Mouse (Mus musculus) layer of hippocampus, postnatal 25 days (tissue): ENCODE results near the gene Rad9a. TPM values are rescaled to one million over a fixed set of nuclear protein-coding genes. Genes with fewer than 3 reads are reported as not detected.

Experiments used
- DNase-seq, 2 experiments: peaks; one replicate each; pipeline ENCODE4 v3.0.0; 2022; ENCODE audit warnings: mixed read lengths in 2 of 2, low spot score in 1 of 2; ENCODE audit errors: extremely low spot score in 1 of 2
- total RNA-seq, 2 experiments: library from RNA; stranded (reverse); gene quantifications; 2 replicates each; pipeline ENCODE4 v1.2.3; 2021

The Rad9a gene
- total RNA-seq, 2 experiments from 2014 or later, result 7.4 to 8.2 TPM

- no peak for DNase-seq
Observed at GRCm38 (mm10) chr19:4218784-4219183, 17.3 kb upstream of the Rad9a start.

- no peak for DNase-seq
Observed at GRCm38 (mm10) chr19:4218293-4218692, 16.8 kb upstream of the Rad9a start.

GRCm38 (mm10) chr19:4217855-4218254 is 16.4 kb upstream of the Rad9a start:
- DNase-seq, result no peak

GRCm38 (mm10) chr19:4217140-4217539 is 15.7 kb upstream of the Rad9a start:
- DNase-seq, result no peak

GRCm38 (mm10) chr19:4216041-4216685 is 14.7 kb upstream of the Rad9a start:
- no peak for DNase-seq

- no peak for DNase-seq
Observed at GRCm38 (mm10) chr19:4215451-4215840, 14.0 kb upstream of the Rad9a start.

- no peak for DNase-seq
Observed at GRCm38 (mm10) chr19:4214771-4215450, 13.4 kb upstream of the Rad9a start.

- DNase-seq, result no peak
Observed at GRCm38 (mm10) chr19:4214071-4214770, 12.8 kb upstream of the Rad9a start, which contains the start of the genes Clcf1 and AC109138.7. Gene Clcf1, plus strand, starts transcription at chr19:4214238. Gene AC109138.7, plus strand, starts transcription at chr19:4214357.

- DNase-seq, result no peak
Observed at GRCm38 (mm10) chr19:4213524-4213974, 12.1 kb upstream of the Rad9a start.

GRCm38 (mm10) chr19:4211891-4212588 is 10.6 kb upstream of the Rad9a start:
- no peak for DNase-seq

- no peak for DNase-seq
Observed at GRCm38 (mm10) chr19:4208563-4208962, 7.1 kb upstream of the Rad9a start.

- DNase-seq, result peak; percentile 46 to 53
Observed at GRCm38 (mm10) chr19:4206971-4207370, 5.5 kb upstream of the Rad9a start.

- no peak for DNase-seq
Observed at GRCm38 (mm10) chr19:4204889-4205288, 3.4 kb upstream of the Rad9a start.

GRCm38 (mm10) chr19:4203604-4204326 is 2.3 kb upstream of the Rad9a start:
- DNase-seq, result no peak

GRCm38 (mm10) chr19:4203148-4203547 is 1.7 kb upstream of the Rad9a start:
- no peak for DNase-seq

GRCm38 (mm10) chr19:4202149-4202548 is 687 bp upstream of the Rad9a start:
- DNase-seq, result no peak

GRCm38 (mm10) chr19:4197180-4197579 is 4.3 kb downstream of the Rad9a start:
- no peak for DNase-seq

GRCm38 (mm10) chr19:4196548-4196947 is 4.9 kb downstream of the Rad9a start:
- no peak for DNase-seq

GRCm38 (mm10) chr19:4196048-4196447 is 5.4 kb downstream of the Rad9a start:
- no peak for DNase-seq
